Mouse (Mus musculus) granulocyte monocyte progenitor cell, adult 5-6 weeks (primary cell): ENCODE results near the gene Serinc3. TPM values are rescaled to one million over a fixed set of nuclear protein-coding genes. Genes with fewer than 3 reads are reported as not detected.
A peak's percentile ranks its signal among the peaks of the same experiment; 100 is the strongest.
"Not testable (repeated sequence)": the region's sequence is repeated elsewhere in the genome, so short reads cannot be mapped to it uniquely, and the experiment has no call there.

Experiments used
- ATAC-seq: replicated peaks from 2 replicates; pipeline ENCODE4 v1.8.0; 2016; ENCODE audit warnings: mild to moderate bottlenecking, moderate TSS enrichment, inconsistent platforms; ENCODE audit not compliant: poor library complexity, severe bottlenecking
- total RNA-seq, 2 experiments: library from RNA; stranded (forward) in 1 of 2; stranded (reverse) in 1 of 2; fragments of 200-712, 200-1000 nt in 1 of 2; fragments of >200 nt in 1 of 2; fragmentation: Nextera tagmentation in 1 of 2; gene quantifications; 2 replicates each; pipeline ENCODE4 v1.2.3; 2014 to 2017

The Serinc3 gene
- total RNA-seq, 2 experiments from 2014 or later: 503 to 505 TPM

GRCm38 (mm10) chr2:163636057-163636456, 8.9 kb downstream of the Serinc3 start:
- ATAC-seq: no peak

- no peak for ATAC-seq
Measured at GRCm38 (mm10) chr2:163634211-163634610, 10.7 kb downstream of the Serinc3 start.

GRCm38 (mm10) chr2:163631715-163632114, 13.2 kb downstream of the Serinc3 start:
- ATAC-seq: no peak

GRCm38 (mm10) chr2:163631223-163631622, 13.7 kb downstream of the Serinc3 start:
- ATAC-seq: no peak

GRCm38 (mm10) chr2:163621401-163621800, 23.5 kb downstream of the Serinc3 start:
- not testable (repeated sequence) for ATAC-seq

GRCm38 (mm10) chr2:163620451-163620850, 24.5 kb downstream of the Serinc3 start:
- peak; percentile 62 for ATAC-seq

- no peak for ATAC-seq
Measured at GRCm38 (mm10) chr2:163617874-163618273, 27.1 kb downstream of the Serinc3 start.

GRCm38 (mm10) chr2:163617232-163617863, 27.6 kb downstream of the Serinc3 start:
- no peak for ATAC-seq

- ATAC-seq: no peak
Measured at GRCm38 (mm10) chr2:163616652-163617227, 28.2 kb downstream of the Serinc3 start.

- ATAC-seq: no peak
Measured at GRCm38 (mm10) chr2:163615906-163616651, 28.9 kb downstream of the Serinc3 start.

- no peak; the same call in 1 of the 2 replicates for ATAC-seq
Measured at GRCm38 (mm10) chr2:163615401-163615800, 29.5 kb downstream of the Serinc3 start.

GRCm38 (mm10) chr2:163613990-163614389, 30.9 kb downstream of the Serinc3 start:
- ATAC-seq: no peak

GRCm38 (mm10) chr2:163613206-163613605, 31.7 kb downstream of the Serinc3 start:
- ATAC-seq: no peak

- no peak for ATAC-seq
Measured at GRCm38 (mm10) chr2:163611176-163611575, 33.8 kb downstream of the Serinc3 start.

GRCm38 (mm10) chr2:163609281-163609975, 35.5 kb downstream of the Serinc3 start:
- ATAC-seq: no peak

- ATAC-seq: no peak
Measured at GRCm38 (mm10) chr2:163608008-163608407, 36.9 kb downstream of the Serinc3 start.

- ATAC-seq: no peak
Measured at GRCm38 (mm10) chr2:163606161-163606560, 38.8 kb downstream of the Serinc3 start.

GRCm38 (mm10) chr2:163602101-163602971, 42.6 kb downstream of the Serinc3 start, which contains the start of gene Ttpal:
Ttpal (plus strand) TSS chr2:163602314.
- peak; percentile 83 for ATAC-seq

- ATAC-seq: no peak
Measured at GRCm38 (mm10) chr2:163601712-163602100, 43.2 kb downstream of the Serinc3 start.

GRCm38 (mm10) chr2:163601066-163601465, 43.9 kb downstream of the Serinc3 start:
- no peak for ATAC-seq
